Mouse (Mus musculus) forebrain, embryonic 14.5 days (tissue): ENCODE data around the gene Krba1. TPM values are rescaled to one million over a fixed set of nuclear protein-coding genes. Genes with fewer than 3 reads are reported as not detected.

Experiments used
- ATAC-seq: fragments of 200-750 bp; cut with Nextera tagmentation; 2 replicates; pipeline ENCODE4 v1.8.0; 2017; ENCODE audit warnings: mild to moderate bottlenecking, moderate library complexity
- DNase-seq: peaks from one replicate; pipeline ENCODE4 v3.0.0-alpha.2; 2015; ENCODE audit warnings: low spot score
- H3K27ac ChIP-seq: fragments of 300-500 bp; sonication (generic); 2 replicates; pipeline ENCODE4 v1.5.1; 2014; ENCODE audit warnings: low read depth, mild to moderate bottlenecking, control low read depth, low read length, moderate library complexity
- H3K27me3 ChIP-seq: fragments of 300-500 bp; sonication (generic); replicated peaks from 2 replicates; pipeline ENCODE4 v1.6.1; 2014; ENCODE audit warnings: low read length, control low read depth, mixed read lengths; ENCODE audit not compliant: control insufficient read depth, insufficient read depth
- H3K36me3 ChIP-seq: fragments of 300-500 bp; sonication (generic); 2 replicates; pipeline ENCODE4 v1.6.1; 2014; ENCODE audit warnings: low read length, control low read depth; ENCODE audit not compliant: control insufficient read depth, insufficient read depth
- H3K4me1 ChIP-seq: fragments of 300-500 bp; sonication (generic); 2 replicates; pipeline ENCODE4 v1.6.1; 2014; ENCODE audit warnings: antibody characterized with exemption, low read length, control low read depth; ENCODE audit not compliant: control insufficient read depth, insufficient read depth
- H3K4me2 ChIP-seq: fragments of 300-500 bp; sonication (generic); 2 replicates; pipeline ENCODE4 v1.6.1; 2014; ENCODE audit warnings: mild to moderate bottlenecking, control low read depth, low read length
- H3K4me3 ChIP-seq: fragments of 300-500 bp; sonication (generic); 2 replicates; pipeline ENCODE4 v1.5.1; 2014; ENCODE audit warnings: low read depth, low read length, control low read depth
- H3K9ac ChIP-seq: fragments of 300-500 bp; sonication (generic); 2 replicates; pipeline ENCODE4 v1.6.1; 2014; ENCODE audit warnings: mild to moderate bottlenecking, low read length, control low read depth, moderate library complexity
- H3K9me3 ChIP-seq: fragments of 300-500 bp; sonication (generic); replicated peaks from 2 replicates; pipeline ENCODE4 v1.6.1; 2016; ENCODE audit warnings: low read length, control low read depth, mixed read lengths; ENCODE audit not compliant: control insufficient read depth
- WGBS: fragments of 180-500 bp; shearing (Covaris S2); extraction: QIAGEN DNeasy Blood & Tissue Kit; methylation state at CpG from one replicate; pipeline ENCODE4 v1.1.7; 2014; 5-methylcytosine and 5-hydroxymethylcytosine counted together
- polyA plus RNA-seq: library from polyadenylated mRNA; unstranded; fragments of >200 nt; fragmentation: Nextera tagmentation; extraction: Ambion mirVana; gene quantifications from 2 replicates; pipeline ENCODE4 v1.2.1, GENCODE M21; 2014

Gene Krba1
- polyA plus RNA-seq, 1 experiment from 2014 or later, result 17.1 TPM

DNA sequence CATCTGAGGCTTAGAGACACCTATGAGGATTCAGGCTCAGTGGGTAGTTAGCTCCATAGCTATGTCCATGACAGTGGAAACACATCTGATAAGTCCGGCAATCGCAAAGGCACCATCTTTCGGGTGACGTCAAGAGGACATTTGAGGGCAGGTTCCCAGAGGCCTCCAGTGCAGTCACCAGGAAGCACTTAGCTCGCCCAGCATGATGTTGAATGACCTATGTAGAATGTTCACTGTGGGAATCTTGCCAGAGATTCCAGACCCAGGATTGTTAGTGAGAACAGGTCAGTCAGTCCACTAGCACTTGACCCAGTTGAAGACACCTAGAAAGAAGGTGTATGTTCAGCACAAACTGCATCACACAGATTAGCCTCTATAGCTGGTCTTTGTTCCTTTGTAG is 4.5 kb downstream of the Krba1 start:
- no peak overlapping the region for H3K4me3 ChIP-seq
- no peaks in the 10 kb centered on the region for H3K27me3 ChIP-seq
- peaks cover 13% of the 10 kb centered on the region for H3K36me3 ChIP-seq
- peaks cover 12% of the 10 kb centered on the region for H3K4me1 ChIP-seq
- no peak for ATAC-seq
- H3K9me3 ChIP-seq, result no peaks in the 10 kb centered on the region
- H3K9ac ChIP-seq, result no peak overlapping the region
- no peak overlapping the region for H3K4me2 ChIP-seq
- DNase-seq, result no peak
- no peak overlapping the region for H3K27ac ChIP-seq
- WGBS, result 94% methylated on average over 5 of the region's 5 CpGs

DNA sequence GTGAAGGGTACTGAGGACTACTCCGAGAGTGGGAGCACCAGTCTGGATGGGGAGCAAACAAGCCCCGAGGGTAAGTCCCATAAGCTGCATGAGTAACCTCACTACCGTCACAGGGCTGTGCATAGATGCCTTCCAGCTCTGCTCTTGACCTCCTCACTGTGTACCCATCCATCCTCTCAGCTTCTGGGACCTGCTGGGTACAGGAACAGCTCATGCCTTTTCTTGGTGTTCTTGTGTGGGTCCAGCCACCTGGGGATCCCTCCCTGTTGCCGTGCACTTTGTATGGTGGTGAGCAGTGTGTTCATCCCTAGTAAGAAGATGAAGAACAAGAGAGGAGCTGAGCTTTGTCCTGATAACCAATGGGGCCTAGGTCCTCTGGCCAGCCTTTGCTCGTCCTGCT is 8.7 kb downstream of the Krba1 start:
- H3K9me3 ChIP-seq, result no peaks in the 10 kb centered on the region
- no peak overlapping the region for H3K27ac ChIP-seq
- DNase-seq, result no peak
- no peak for ATAC-seq
- no peaks in the 10 kb centered on the region for H3K27me3 ChIP-seq
- H3K36me3 ChIP-seq, result peaks cover 55% of the 10 kb centered on the region
- H3K9ac ChIP-seq, result no peak overlapping the region
- no peak overlapping the region for H3K4me3 ChIP-seq
- no peak overlapping the region for H3K4me2 ChIP-seq
- WGBS, result 87% methylated on average over 5 of the region's 5 CpGs
- no peaks in the 10 kb centered on the region for H3K4me1 ChIP-seq

DNA sequence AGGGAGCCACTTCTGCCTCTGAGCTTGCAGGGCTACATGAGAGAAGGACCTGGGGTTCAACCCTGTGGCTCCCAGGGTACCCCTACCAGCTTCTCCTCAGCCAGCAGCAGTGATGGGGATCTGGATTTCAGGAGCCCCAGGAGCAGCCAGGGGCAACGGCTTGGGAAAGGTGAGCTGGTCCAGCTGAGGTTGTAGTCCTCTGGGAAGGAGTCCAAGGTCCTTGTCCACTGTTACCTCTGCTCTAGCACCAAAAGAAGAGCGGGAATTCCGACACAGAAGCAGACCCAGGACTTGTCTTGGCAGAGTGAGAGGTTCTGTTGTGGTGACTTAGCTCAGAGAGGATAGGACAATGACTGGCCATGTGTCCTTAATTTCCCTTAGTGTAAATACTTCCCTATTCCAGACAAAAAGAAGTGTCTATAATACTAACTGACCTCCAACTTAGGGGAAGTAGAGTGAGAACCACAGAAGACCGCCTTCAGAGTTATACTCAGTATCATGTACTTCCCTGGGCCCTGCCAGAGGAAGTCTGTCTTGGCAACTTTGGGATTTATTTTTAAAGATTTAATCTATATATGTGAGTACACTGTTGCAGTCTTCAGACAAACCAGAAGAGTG is 14.4 kb downstream of the Krba1 start:
- Histone ChIP-seq H3K9ac (no peak overlapping the region), H3K27me3 (no peaks in the 10 kb centered on the region), H3K4me3 (no peak overlapping the region), H3K9me3 (no peaks in the 10 kb centered on the region), H3K36me3 (peaks cover 100% of the 10 kb centered on the region), H3K27ac (no peak overlapping the region), H3K4me2 (no peak overlapping the region), H3K4me1 (no peaks in the 10 kb centered on the region)
- ATAC-seq (no peak), DNase-seq (no peak)
- WGBS, result 97% methylated on average over 4 of the region's 4 CpGs

DNA sequence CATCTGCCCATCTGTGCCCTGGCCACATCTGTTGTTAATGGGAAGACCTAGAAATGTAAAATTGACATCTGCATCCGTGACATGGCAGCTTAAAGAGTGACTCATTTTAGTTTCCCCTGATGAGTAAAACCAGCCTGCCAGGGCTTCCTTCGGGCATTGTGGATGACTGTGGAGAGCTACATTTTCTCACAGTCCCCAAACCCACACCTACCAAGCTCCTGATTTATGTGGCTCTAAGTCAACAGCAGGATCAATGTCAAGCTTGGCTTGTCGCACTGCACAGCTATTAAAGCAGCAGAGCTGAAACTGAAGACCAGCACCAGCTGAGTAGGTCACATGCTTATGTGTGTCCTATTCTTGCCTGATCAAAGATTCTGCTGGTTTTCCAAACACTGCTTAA is 15.2 kb downstream of the Krba1 start:
- DNase-seq (no peak), ATAC-seq (no peak)
- 81% methylated on average over 3 of the region's 3 CpGs for WGBS
- Histone ChIP-seq H3K9me3 (no peaks in the 10 kb centered on the region), H3K4me2 (no peak overlapping the region), H3K27me3 (no peaks in the 10 kb centered on the region), H3K4me1 (no peaks in the 10 kb centered on the region), H3K27ac (no peak overlapping the region), H3K4me3 (no peak overlapping the region), H3K36me3 (peaks cover 100% of the 10 kb centered on the region), H3K9ac (no peak overlapping the region)

DNA sequence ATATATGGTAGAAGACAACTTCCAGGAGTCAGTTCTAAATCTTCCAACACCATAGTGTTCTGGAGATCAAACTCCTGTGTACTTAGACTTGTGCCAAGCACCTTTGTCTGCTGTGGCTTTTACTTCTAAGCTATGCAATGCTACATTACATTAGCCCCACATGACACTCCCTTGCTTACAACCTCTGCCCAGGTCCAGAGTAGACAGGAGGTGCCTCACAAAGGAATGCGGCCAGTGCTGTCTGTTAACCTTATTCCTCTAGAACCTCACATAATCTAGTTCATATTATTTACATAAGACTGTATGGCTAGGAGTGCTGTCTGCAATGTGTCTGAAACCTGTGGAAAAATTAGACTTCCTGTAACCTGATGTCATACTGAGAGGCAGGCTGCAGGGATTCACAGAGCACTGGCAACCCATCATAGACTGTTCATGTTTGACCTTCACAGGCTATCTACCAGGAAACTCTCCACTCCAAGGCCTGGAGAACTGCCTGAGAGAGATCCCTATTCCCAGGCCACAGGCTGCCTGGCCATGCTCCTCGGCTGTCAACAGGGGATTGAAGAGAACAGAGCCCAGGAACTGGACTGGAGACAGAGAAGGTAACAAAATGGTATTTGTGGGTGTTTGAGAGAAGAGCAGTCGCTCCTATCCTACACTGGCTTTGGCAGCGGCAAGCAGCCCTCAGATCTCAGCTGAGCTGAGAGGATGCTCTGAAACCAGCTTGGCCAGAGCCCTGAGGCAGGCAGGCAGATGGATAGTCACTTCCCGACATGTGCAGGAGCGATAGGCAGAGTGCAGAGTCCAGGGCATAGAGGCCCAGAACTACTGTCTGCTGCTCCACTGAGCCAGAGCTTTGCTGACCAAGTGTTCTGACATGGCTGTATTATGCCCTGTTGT is 16.1 kb downstream of the Krba1 start:
- H3K36me3 ChIP-seq, result peaks cover 100% of the 10 kb centered on the region
- no peaks in the 10 kb centered on the region for H3K9me3 ChIP-seq
- ATAC-seq (no peak), DNase-seq (no peak)
- 92% methylated on average over 6 of the region's 6 CpGs for WGBS
- no peak overlapping the region for H3K4me3 ChIP-seq
- no peaks in the 10 kb centered on the region for H3K4me1 ChIP-seq
- no peak overlapping the region for H3K4me2 ChIP-seq
- no peak overlapping the region for H3K27ac ChIP-seq
- H3K27me3 ChIP-seq, result no peaks in the 10 kb centered on the region
- no peak overlapping the region for H3K9ac ChIP-seq

DNA sequence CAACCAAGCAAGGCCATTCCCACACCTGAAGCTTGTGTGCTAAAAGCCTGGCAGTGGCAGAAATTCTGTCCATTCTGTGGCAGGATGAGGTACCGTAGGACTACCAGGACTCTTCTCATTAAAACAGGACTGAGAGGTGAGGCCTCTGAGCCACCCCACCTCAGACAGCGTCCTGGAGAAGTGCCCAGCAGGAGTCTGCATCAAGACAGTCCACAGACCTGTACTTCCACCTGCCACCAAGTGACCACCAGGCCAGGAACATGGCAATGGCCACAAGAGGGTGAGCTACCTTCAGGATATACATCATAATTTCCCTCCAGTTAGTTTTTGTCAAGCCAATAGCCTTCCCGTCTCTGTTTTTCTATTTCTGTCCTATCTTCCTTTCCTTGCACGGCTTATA is 16.8 kb downstream of the Krba1 start:
- Histone ChIP-seq H3K9me3 (no peaks in the 10 kb centered on the region), H3K9ac (no peak overlapping the region), H3K27me3 (no peaks in the 10 kb centered on the region), H3K4me1 (no peaks in the 10 kb centered on the region), H3K4me2 (no peak overlapping the region), H3K4me3 (no peak overlapping the region), H3K27ac (no peak overlapping the region), H3K36me3 (peaks cover 100% of the 10 kb centered on the region)
- WGBS, result 90% methylated on average over 4 of the region's 4 CpGs
- ATAC-seq (no peak), DNase-seq (no peak)

DNA sequence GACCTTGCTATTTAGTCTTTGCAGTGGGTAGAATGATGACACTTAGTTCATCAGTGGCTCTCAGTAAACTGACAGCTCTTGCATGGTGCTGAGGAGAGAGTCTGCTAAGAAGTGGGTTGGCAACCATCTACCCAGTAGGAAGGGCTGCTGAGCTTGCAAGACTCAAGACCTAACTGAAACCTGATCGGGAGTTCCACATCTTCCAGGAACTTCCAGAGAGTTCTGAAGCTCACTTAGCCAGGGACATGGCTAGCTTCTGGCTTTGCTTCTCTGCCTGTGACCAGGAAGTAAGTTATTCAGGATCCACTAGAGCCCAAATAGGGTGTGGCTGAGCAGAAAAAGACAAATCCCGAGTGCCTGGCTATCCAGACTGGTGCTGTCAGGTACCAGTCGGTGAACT is 17.3 kb downstream of the Krba1 start:
- DNase-seq, result no peak
- Histone ChIP-seq H3K36me3 (peaks cover 100% of the 10 kb centered on the region), H3K4me1 (no peaks in the 10 kb centered on the region), H3K27ac (no peak overlapping the region), H3K4me2 (no peak overlapping the region), H3K9ac (no peak overlapping the region), H3K27me3 (no peaks in the 10 kb centered on the region), H3K4me3 (no peak overlapping the region), H3K9me3 (no peaks in the 10 kb centered on the region)
- WGBS, result 83% methylated on average over 3 of the region's 3 CpGs
- ATAC-seq, result no peak

DNA sequence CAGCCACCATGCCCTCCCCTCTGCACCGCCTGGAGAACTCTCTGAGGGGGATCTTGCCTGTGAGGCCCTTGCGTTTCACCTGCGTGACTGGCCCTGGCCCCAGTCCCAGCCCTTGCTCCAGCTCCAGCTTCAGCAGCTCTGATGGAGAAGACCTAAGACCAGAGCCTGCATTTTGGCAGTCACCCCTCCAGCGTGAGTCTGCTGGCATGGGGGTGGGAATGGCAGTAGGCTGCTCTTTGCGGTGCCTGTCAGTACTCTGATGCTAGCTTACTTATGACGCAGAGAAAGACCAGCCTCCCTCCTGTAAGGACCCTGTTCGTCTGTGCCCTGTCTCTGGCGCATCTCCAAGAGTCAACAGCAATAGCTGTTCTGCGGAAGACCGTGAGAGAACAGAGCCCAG is 17.7 kb downstream of the Krba1 start:
- WGBS, result 81% methylated on average over 10 of the region's 10 CpGs
- no peak for DNase-seq
- Histone ChIP-seq H3K9me3 (no peaks in the 10 kb centered on the region), H3K27ac (no peak overlapping the region), H3K4me2 (no peak overlapping the region), H3K9ac (no peak overlapping the region), H3K4me3 (no peak overlapping the region), H3K27me3 (no peaks in the 10 kb centered on the region), H3K4me1 (no peaks in the 10 kb centered on the region), H3K36me3 (peaks cover 98% of the 10 kb centered on the region)
- ATAC-seq, result no peak

DNA sequence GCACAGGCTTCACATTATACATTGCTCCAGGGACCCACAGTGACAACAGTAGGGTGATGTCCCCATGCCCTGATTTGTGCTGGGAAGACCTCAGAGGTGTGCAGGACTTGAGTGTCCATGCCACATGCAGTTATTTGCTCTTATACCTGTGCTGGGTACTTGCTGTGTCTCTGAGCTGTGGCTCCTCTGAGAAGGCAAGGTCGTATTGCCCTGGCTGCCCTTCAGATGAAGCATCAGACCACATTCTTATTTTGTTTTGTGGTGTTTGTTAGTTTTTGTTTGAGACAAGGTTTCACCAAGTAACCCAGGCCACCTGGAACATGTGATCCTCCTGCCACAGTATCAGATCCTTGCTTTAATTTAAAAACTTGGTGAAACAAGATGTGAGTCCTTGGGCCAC is 19.5 kb downstream of the Krba1 start:
- Histone ChIP-seq H3K27ac (no peak overlapping the region), H3K4me1 (no peaks in the 10 kb centered on the region), H3K27me3 (no peaks in the 10 kb centered on the region), H3K36me3 (peaks cover 85% of the 10 kb centered on the region), H3K9me3 (no peaks in the 10 kb centered on the region), H3K4me2 (no peak overlapping the region), H3K9ac (no peak overlapping the region), H3K4me3 (no peak overlapping the region)
- WGBS, result 90% methylated on average over 1 of the region's 1 CpGs
- DNase-seq, result no peak
- no peak for ATAC-seq
